Mouse (Mus musculus) neural tube, embryonic 14.5 days (tissue): ENCODE data around the gene Fat3. TPM values are rescaled to one million over a fixed set of nuclear protein-coding genes. Genes with fewer than 3 reads are reported as not detected.

Source experiments
- ATAC-seq: fragments of 200-750 bp; cut with Nextera tagmentation; 2 replicates; pipeline ENCODE4 v1.8.0; 2017; ENCODE audit warnings: low read depth, mild to moderate bottlenecking, moderate TSS enrichment, moderate library complexity
- H3K27ac ChIP-seq: fragments of 300-500 bp; sonication (generic); 2 replicates; pipeline ENCODE4 v1.5.1; 2014; ENCODE audit warnings: low read depth, mild to moderate bottlenecking, control low read depth, low read length, moderate library complexity, mixed read lengths
- H3K27me3 ChIP-seq: fragments of 300-500 bp; sonication (generic); 2 replicates; pipeline ENCODE4 v1.6.1; 2014; ENCODE audit warnings: low read length; ENCODE audit not compliant: control insufficient read depth, insufficient read depth
- H3K36me3 ChIP-seq: fragments of 300-500 bp; sonication (generic); 2 replicates; pipeline ENCODE4 v1.6.1; 2014; ENCODE audit warnings: low read length, mixed read lengths; ENCODE audit not compliant: control insufficient read depth, insufficient read depth
- H3K4me1 ChIP-seq: fragments of 300-500 bp; sonication (generic); 2 replicates; pipeline ENCODE4 v1.6.1; 2014; ENCODE audit warnings: low read length; ENCODE audit not compliant: control insufficient read depth, insufficient read depth
- H3K4me2 ChIP-seq: fragments of 300-500 bp; sonication (generic); 2 replicates; pipeline ENCODE4 v1.6.1; 2014; ENCODE audit warnings: mild to moderate bottlenecking, low read depth, low read length, control low read depth
- H3K4me3 ChIP-seq: fragments of 300-500 bp; sonication (generic); 2 replicates; pipeline ENCODE4 v1.5.1; 2014; ENCODE audit warnings: low read depth, low read length, control low read depth, mixed read lengths
- H3K9ac ChIP-seq: fragments of 300-500 bp; sonication (generic); replicated peaks from 2 replicates; pipeline ENCODE4 v1.6.1; 2014; ENCODE audit warnings: low read depth, mild to moderate bottlenecking, control low read depth, low read length, mixed read lengths
- H3K9me3 ChIP-seq: fragments of 300-500 bp; sonication (generic); 2 replicates; pipeline ENCODE4 v1.6.1; 2016; ENCODE audit warnings: low read length; ENCODE audit not compliant: control insufficient read depth
- WGBS: fragments of 180-500 bp; shearing (Covaris S2); extraction: QIAGEN DNeasy Blood & Tissue Kit; methylation state at CpG from one replicate; pipeline ENCODE4 v1.1.7; 2014; 5-methylcytosine and 5-hydroxymethylcytosine counted together
- polyA plus RNA-seq: library from polyadenylated mRNA; unstranded; fragments of >200 nt; fragmentation: Nextera tagmentation; extraction: Ambion mirVana; gene quantifications from 2 replicates; pipeline ENCODE4 v1.2.1, GENCODE M21; 2014

Gene Fat3
- polyA plus RNA-seq, 1 experiment from 2014 or later = 21.4 TPM

DNA sequence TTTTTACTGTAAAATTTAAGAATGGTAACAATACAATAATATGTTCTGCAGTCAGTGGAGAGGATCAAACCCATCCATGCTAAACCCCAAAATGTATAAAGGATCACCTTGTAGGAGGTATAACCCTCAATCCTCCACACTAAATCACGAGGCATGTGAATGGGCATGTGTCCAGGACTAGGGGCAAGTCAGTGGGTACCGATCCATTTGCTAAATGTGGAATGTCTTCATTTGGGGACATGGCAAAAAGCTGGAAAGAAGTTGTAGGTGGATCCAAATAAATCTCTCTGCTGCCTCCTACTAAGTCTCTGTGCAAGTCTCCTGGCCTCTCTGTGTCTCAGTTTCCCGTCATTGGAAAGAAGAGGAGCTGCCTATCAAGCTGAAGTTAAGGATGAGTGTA is 39.6 kb downstream of the Fat3 start:
- no peak for ATAC-seq
- WGBS = 90% methylated on average over 3 of the region's 3 CpGs
- H3K4me3 ChIP-seq = no peak overlapping the region
- no peaks in the 10 kb centered on the region for H3K36me3 ChIP-seq
- no peak overlapping the region for H3K27ac ChIP-seq
- no peak overlapping the region for H3K9ac ChIP-seq
- H3K9me3 ChIP-seq = no peaks in the 10 kb centered on the region
- H3K4me2 ChIP-seq = no peak overlapping the region
- no peaks in the 10 kb centered on the region for H3K27me3 ChIP-seq
- no peaks in the 10 kb centered on the region for H3K4me1 ChIP-seq

- WGBS = 75% methylated on average over 2 of the region's 2 CpGs
- no peak for ATAC-seq
- H3K4me1 ChIP-seq = no peaks in the 10 kb centered on the region
These were observed 40.5 kb downstream of the Fat3 start for GRCm38 (mm10) chr9:16460591-16460990.

DNA sequence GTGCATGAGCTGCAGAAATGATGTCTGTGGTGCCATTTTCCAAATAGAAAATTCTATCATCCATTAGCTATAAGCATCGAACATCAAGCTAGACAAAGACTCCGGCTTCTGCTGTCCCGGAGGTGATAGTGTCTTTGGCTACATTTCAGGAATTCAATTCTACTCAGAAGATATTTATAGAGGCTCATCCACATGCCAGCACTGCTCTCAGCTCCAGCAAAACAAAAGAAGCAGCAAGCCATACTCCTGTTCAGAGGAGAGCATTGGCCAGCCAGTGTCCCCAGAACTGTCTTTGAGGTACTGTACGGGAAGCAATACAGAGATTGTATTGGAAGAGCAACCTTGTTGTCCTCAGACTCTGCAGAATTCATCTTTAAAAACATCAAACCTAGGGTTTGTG is 59.2 kb downstream of the Fat3 start:
- Histone ChIP-seq H3K36me3 (no peaks in the 10 kb centered on the region), H3K4me2 (no peak overlapping the region), H3K4me1 (peaks cover 24% of the 10 kb centered on the region), H3K4me3 (no peak overlapping the region), H3K9me3 (no peaks in the 10 kb centered on the region), H3K27me3 (no peaks in the 10 kb centered on the region), H3K9ac (no peak overlapping the region), H3K27ac (no peak overlapping the region)
- ATAC-seq = no peak
- WGBS = 31% methylated on average over 4 of the region's 4 CpGs

More at GRCm38 (mm10) chr9:16460591-16460990, 40.5 kb downstream of the Fat3 start:
- Histone ChIP-seq H3K27ac (no peak overlapping the region), H3K4me3 (no peak overlapping the region), H3K9ac (no peak overlapping the region), H3K4me2 (no peak overlapping the region), H3K9me3 (no peaks in the 10 kb centered on the region), H3K27me3 (no peaks in the 10 kb centered on the region), H3K36me3 (no peaks in the 10 kb centered on the region)

DNA sequence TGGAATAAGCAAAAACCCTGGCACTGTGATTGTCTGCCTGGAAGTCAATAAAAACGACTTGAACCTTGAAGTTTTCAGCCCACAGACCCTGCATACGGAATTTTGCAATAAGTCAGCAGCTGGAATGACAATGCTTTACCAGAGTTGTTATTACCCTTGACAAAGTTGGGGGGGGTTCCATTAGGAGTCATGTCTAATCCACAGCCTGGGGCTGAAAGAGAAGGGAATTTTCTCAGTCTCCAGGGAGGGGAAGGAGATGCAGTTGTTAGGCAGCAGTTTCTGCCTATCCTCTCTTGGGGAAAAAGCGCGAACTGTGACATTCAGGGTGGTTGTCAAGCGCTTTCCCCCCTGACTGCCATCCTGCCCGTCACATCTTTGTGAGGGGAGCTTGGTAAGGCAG is 60.4 kb downstream of the Fat3 start:
- no peaks in the 10 kb centered on the region for H3K27me3 ChIP-seq
- H3K4me1 ChIP-seq = peaks cover 24% of the 10 kb centered on the region
- H3K27ac ChIP-seq = peak overlapping the region; percentile 25; the same call in 1 of the 2 replicates
- WGBS = 22% methylated on average over 6 of the region's 6 CpGs
- H3K4me2 ChIP-seq = peak overlapping the region; percentile 7; the same call in 1 of the 2 replicates
- H3K9ac ChIP-seq = 0 out of 2 replicates have a peak overlapping the region, but pooled peaks have one; percentile 13
- ATAC-seq = peak; percentile 16; the same call in 1 of the 2 replicates
- H3K4me3 ChIP-seq = no peak overlapping the region
- H3K36me3 ChIP-seq = no peaks in the 10 kb centered on the region
- H3K9me3 ChIP-seq = no peaks in the 10 kb centered on the region

- Histone ChIP-seq H3K4me2 (peak overlapping the region; percentile 7; the same call in 1 of the 2 replicates), H3K27me3 (no peaks in the 10 kb centered on the region), H3K36me3 (no peaks in the 10 kb centered on the region), H3K27ac (no peak overlapping the region; the same call in 1 of the 2 replicates), H3K9ac (no peak overlapping the region), H3K4me3 (no peak overlapping the region), H3K4me1 (peaks cover 24% of the 10 kb centered on the region), H3K9me3 (no peaks in the 10 kb centered on the region)
- WGBS = 10% methylated on average over 3 of the region's 3 CpGs
- peak; percentile 36 for ATAC-seq
These were observed 61.1 kb downstream of the Fat3 start for GRCm38 (mm10) chr9:16439941-16440340.

DNA sequence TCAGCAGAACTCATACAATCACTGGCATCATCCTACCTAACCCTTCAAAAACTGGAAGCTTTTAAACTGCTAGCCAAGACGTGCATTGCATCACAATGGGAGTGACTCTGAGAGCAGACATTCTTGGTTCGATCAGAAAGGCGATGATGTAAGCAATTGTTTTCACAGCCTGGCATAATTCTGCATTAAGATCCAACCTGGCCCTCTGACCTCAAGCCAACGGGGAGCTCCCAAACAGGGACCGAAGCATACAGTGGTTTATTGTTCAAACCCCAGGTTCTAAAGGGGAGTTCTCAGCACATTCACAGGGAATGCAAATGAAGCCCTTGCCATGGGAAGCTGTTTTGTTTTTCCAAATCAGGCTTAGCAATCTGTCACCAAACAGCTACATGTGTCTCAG is 63.3 kb downstream of the Fat3 start:
- no peak overlapping the region for H3K4me2 ChIP-seq
- no peaks in the 10 kb centered on the region for H3K36me3 ChIP-seq
- no peak overlapping the region for H3K9ac ChIP-seq
- no peaks in the 10 kb centered on the region for H3K9me3 ChIP-seq
- 3% methylated on average over 5 of the region's 5 CpGs for WGBS
- peak; percentile 36; the same call in 1 of the 2 replicates for ATAC-seq
- no peaks in the 10 kb centered on the region for H3K27me3 ChIP-seq
- H3K4me1 ChIP-seq = peaks cover 24% of the 10 kb centered on the region
- no peak overlapping the region for H3K4me3 ChIP-seq
- H3K27ac ChIP-seq = peak overlapping the region; percentile 56

DNA sequence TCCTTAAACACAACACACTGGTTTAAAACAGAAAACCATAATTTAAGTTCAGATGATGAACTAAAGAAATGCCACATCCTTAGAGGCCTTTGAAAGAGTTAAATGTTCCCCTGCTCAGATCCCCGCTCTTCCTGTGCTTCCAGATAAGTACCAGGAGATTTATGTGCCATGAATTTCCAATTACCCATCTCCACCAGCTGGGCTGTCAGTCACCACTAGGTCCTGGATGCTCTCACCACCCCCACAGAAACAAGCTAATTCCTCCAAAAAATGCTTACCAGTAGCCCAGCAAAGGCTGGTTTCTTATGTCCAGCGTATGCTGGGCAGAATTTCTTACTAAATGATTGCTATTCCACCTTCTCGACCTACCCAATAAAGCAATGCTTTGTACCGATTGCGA is 72.5 kb downstream of the Fat3 start:
- Histone ChIP-seq H3K9me3 (no peaks in the 10 kb centered on the region), H3K27me3 (no peaks in the 10 kb centered on the region), H3K36me3 (no peaks in the 10 kb centered on the region), H3K9ac (no peak overlapping the region), H3K4me1 (peaks cover 9% of the 10 kb centered on the region), H3K4me2 (no peak overlapping the region), H3K4me3 (no peak overlapping the region), H3K27ac (no peak overlapping the region)
- peak; percentile 86 for ATAC-seq
- 31% methylated on average over 5 of the region's 5 CpGs for WGBS

DNA sequence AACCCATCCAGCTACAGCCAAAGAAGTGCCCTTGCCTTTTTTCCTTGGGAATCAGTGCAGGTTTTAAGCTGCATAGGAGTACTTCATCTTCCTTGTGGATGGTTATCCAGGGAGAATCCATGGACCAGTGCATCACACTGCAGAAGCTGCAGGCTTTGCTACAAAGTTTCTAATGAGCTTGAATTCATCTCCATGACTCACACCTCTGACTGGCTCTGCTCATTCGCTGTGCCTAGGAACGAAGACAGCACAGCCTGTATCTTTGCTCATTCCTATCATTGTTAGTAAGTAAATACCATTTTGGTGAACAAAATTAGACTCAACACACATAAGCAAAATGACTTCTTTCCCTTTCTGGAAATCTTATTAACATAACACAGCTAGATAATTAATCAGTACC is 78.4 kb downstream of the Fat3 start:
- 80% methylated on average over 2 of the region's 2 CpGs for WGBS
- no peaks in the 10 kb centered on the region for H3K36me3 ChIP-seq
- ATAC-seq = 0 out of 2 replicates have a peak, but pooled peaks have one; percentile 9

DNA sequence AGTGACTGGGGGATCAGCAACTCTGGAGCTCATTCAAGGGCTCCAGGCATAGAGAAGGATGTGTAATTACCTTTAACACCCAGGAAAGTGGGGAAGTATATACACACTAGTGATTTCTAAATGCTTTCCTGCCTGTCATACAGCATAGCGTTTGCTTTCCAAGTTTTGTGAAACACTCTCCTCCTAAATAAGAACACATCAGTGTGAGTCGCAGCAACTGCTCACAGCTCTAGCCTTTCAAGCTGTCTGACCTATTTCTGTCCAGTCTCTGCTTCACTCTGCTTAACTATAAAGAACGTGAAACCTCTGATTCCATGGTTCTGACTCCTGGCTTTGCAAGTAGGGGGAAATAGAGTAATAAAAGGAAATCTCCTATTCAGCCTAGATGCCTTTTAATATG is 98.3 kb downstream of the Fat3 start:
- Histone ChIP-seq H3K27me3 (no peaks in the 10 kb centered on the region), H3K9me3 (no peaks in the 10 kb centered on the region), H3K4me2 (no peak overlapping the region), H3K4me3 (no peak overlapping the region), H3K9ac (no peak overlapping the region), H3K27ac (no peak overlapping the region), H3K36me3 (no peaks in the 10 kb centered on the region), H3K4me1 (peaks cover 9% of the 10 kb centered on the region; the same call in 1 of the 2 replicates)
- 70% methylated on average over 3 of the region's 3 CpGs for WGBS
- ATAC-seq = no peak

More for the DNA sequence above, 78.4 kb downstream of the Fat3 start:
- Histone ChIP-seq H3K9me3 (no peaks in the 10 kb centered on the region), H3K4me2 (no peak overlapping the region), H3K9ac (no peak overlapping the region), H3K27me3 (no peaks in the 10 kb centered on the region), H3K4me3 (no peak overlapping the region), H3K27ac (no peak overlapping the region), H3K4me1 (no peaks in the 10 kb centered on the region)
